Mouse (Mus musculus): ENCODE results near the gene Rasgrp1. TPM values are rescaled to one million over a fixed set of nuclear protein-coding genes. Genes with fewer than 3 reads are reported as not detected.

The Rasgrp1 gene
- polyA plus RNA-seq (2012; rRNA removed): 191 and 194 TPM in 2 replicates

GRCm38 (mm10) chr2:117342547-117343239 is at the start of gene Rasgrp1:
Rasgrp1 (minus strand) TSS chr2:117343001.
- peak; percentile 51 to 80 for DNase-seq (ENCODE audit: extremely low spot score in 1 of 2, low spot score in 1 of 2)

- peak in 1 of 2 experiments; percentile 75 for DNase-seq (ENCODE audit: extremely low spot score in 1 of 2, low spot score in 1 of 2)
These were observed 47.4 kb upstream of the Rasgrp1 start for GRCm38 (mm10) chr2:117389925-117390892.

- no peak for DNase-seq (ENCODE audit: extremely low spot score in 1 of 2, low spot score in 1 of 2)
These were observed 46.7 kb upstream of the Rasgrp1 start for GRCm38 (mm10) chr2:117389460-117389859.

- peak in 1 of 2 experiments; percentile 48 for DNase-seq (ENCODE audit: extremely low spot score in 1 of 2, low spot score in 1 of 2)
These were observed 45.3 kb upstream of the Rasgrp1 start for GRCm38 (mm10) chr2:117388121-117388520.

- DNase-seq (ENCODE audit: extremely low spot score in 1 of 2, low spot score in 1 of 2): peak; percentile 63 to 73
These were observed 44.3 kb upstream of the Rasgrp1 start for GRCm38 (mm10) chr2:117386981-117387705.

- peak; percentile 70 to 79 for DNase-seq (ENCODE audit: extremely low spot score in 1 of 2, low spot score in 1 of 2)
These were observed 43.3 kb upstream of the Rasgrp1 start for GRCm38 (mm10) chr2:117386036-117386590.

- DNase-seq (ENCODE audit: extremely low spot score in 1 of 2, low spot score in 1 of 2): peak; percentile 58 to 85
These were observed 38.5 kb upstream of the Rasgrp1 start for GRCm38 (mm10) chr2:117381314-117381713.

GRCm38 (mm10) chr2:117374293-117374830 is 31.6 kb upstream of the Rasgrp1 start:
- no peak for DNase-seq (ENCODE audit: extremely low spot score in 1 of 2, low spot score in 1 of 2)

- DNase-seq (ENCODE audit: extremely low spot score in 1 of 2, low spot score in 1 of 2): no peak
These were observed 28.9 kb upstream of the Rasgrp1 start for GRCm38 (mm10) chr2:117371706-117372105.

- DNase-seq (ENCODE audit: extremely low spot score in 1 of 2, low spot score in 1 of 2): no peak
These were observed 23.7 kb upstream of the Rasgrp1 start for GRCm38 (mm10) chr2:117366478-117366877.

GRCm38 (mm10) chr2:117364056-117364455 is 21.3 kb upstream of the Rasgrp1 start:
- DNase-seq (ENCODE audit: extremely low spot score in 1 of 2, low spot score in 1 of 2): no peak

- no peak for DNase-seq (ENCODE audit: extremely low spot score in 1 of 2, low spot score in 1 of 2)
These were observed 15.1 kb upstream of the Rasgrp1 start for GRCm38 (mm10) chr2:117357939-117358338.

- DNase-seq (ENCODE audit: extremely low spot score in 1 of 2, low spot score in 1 of 2): no peak
These were observed 9.7 kb upstream of the Rasgrp1 start for GRCm38 (mm10) chr2:117352305-117353123.

GRCm38 (mm10) chr2:117350138-117350537 is 7.3 kb upstream of the Rasgrp1 start:
- DNase-seq (ENCODE audit: extremely low spot score in 1 of 2, low spot score in 1 of 2): no peak

GRCm38 (mm10) chr2:117343240-117343624 is 431 bp upstream of the Rasgrp1 start:
- no peak for DNase-seq (ENCODE audit: extremely low spot score in 1 of 2, low spot score in 1 of 2)

GRCm38 (mm10) chr2:117342090-117342546 is 683 bp downstream of the Rasgrp1 start:
- DNase-seq (ENCODE audit: extremely low spot score in 1 of 2, low spot score in 1 of 2): peak in 1 of 2 experiments; percentile 91

GRCm38 (mm10) chr2:117338501-117338900 is 4.3 kb downstream of the Rasgrp1 start:
- peak; percentile 59 to 66 for DNase-seq (ENCODE audit: extremely low spot score in 1 of 2, low spot score in 1 of 2)

- DNase-seq (ENCODE audit: extremely low spot score in 1 of 2, low spot score in 1 of 2): peak; percentile 66 to 67
These were observed 4.9 kb downstream of the Rasgrp1 start for GRCm38 (mm10) chr2:117337902-117338301.

Data from frontal cortex, adult 2 months (tissue).